Mouse (Mus musculus) hindbrain, embryonic 14.5 days (tissue): ENCODE measurements around the gene Tmc2. TPM values are rescaled to one million over a fixed set of nuclear protein-coding genes. Genes with fewer than 3 reads are reported as not detected.

Experiments
- ATAC-seq: fragments of 200-750 bp; cut with Nextera tagmentation; 2 replicates; pipeline ENCODE4 v1.8.0; 2017; ENCODE audit warnings: moderate number of reproducible peaks, mild to moderate bottlenecking, moderate TSS enrichment, moderate library complexity; ENCODE audit not compliant: low FRiP score
- DNase-seq: peaks from one replicate; pipeline ENCODE4 v3.0.0-alpha.2; 2015; ENCODE audit warnings: low spot score
- H3K27ac ChIP-seq: fragments of 300-500 bp; sonication (generic); 2 replicates; pipeline ENCODE4 v1.5.1; 2014; ENCODE audit warnings: mild to moderate bottlenecking, moderate library complexity
- H3K27me3 ChIP-seq: fragments of 300-500 bp; sonication (generic); 2 replicates; pipeline ENCODE4 v1.6.1; 2014; ENCODE audit warnings: mild to moderate bottlenecking, low read length, mixed read lengths; ENCODE audit not compliant: control insufficient read depth, insufficient read depth
- H3K36me3 ChIP-seq: fragments of 300-500 bp; sonication (generic); replicated peaks from 2 replicates; pipeline ENCODE4 v1.6.1; 2014; ENCODE audit not compliant: control insufficient read depth, insufficient read depth
- H3K4me1 ChIP-seq: fragments of 300-500 bp; sonication (generic); replicated peaks from 2 replicates; pipeline ENCODE4 v1.6.1; 2014; ENCODE audit warnings: antibody characterized with exemption, low read length, mixed read lengths; ENCODE audit not compliant: control insufficient read depth, insufficient read depth
- H3K4me2 ChIP-seq: fragments of 300-500 bp; sonication (generic); replicated peaks from 2 replicates; pipeline ENCODE4 v1.6.1; 2014; ENCODE audit warnings: mild to moderate bottlenecking, moderate library complexity
- H3K4me3 ChIP-seq: fragments of 300-500 bp; sonication (generic); replicated peaks from 2 replicates; pipeline ENCODE4 v1.5.1; 2014; ENCODE audit warnings: mild to moderate bottlenecking, low read length
- H3K9ac ChIP-seq: fragments of 300-500 bp; sonication (generic); 2 replicates; pipeline ENCODE4 v1.6.1; 2014
- H3K9me3 ChIP-seq: fragments of 300-500 bp; sonication (generic); 2 replicates; pipeline ENCODE4 v1.6.1; 2016; ENCODE audit warnings: low read length; ENCODE audit not compliant: control insufficient read depth
- WGBS: fragments of 180-500 bp; shearing (Covaris S2); extraction: QIAGEN DNeasy Blood & Tissue Kit; methylation state at CpG from one replicate; pipeline ENCODE4 v1.1.7; 2014; 5-methylcytosine and 5-hydroxymethylcytosine counted together
- polyA plus RNA-seq: library from polyadenylated mRNA; unstranded; fragments of >200 nt; fragmentation: Nextera tagmentation; extraction: Ambion mirVana; gene quantifications from 2 replicates; pipeline ENCODE4 v1.2.1, GENCODE M21; 2014

The Tmc2 gene
- polyA plus RNA-seq, 1 experiment from 2014 or later = not detected

DNA sequence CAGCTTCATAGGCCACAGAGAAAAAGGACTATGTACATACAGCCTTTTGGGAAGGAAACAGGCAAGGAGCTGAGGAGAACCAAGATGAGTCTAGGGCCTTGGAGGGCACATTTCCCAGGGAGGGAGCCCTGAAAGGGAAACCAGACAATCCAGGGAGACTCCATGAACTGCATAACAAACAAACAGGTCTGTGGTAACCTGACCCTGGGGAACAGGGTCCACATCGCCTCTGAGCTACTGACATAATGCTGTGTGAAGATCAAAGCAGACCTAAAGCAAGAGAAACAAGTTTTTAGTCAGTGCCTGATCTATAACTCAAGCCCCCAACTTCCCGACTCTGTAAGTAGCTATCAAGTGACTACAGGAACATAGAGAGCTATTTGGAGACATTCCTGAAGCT lies 23.3 kb upstream of the Tmc2 start:
- H3K4me2 ChIP-seq = no peak overlapping the region
- ATAC-seq (no peak), DNase-seq (no peak)
- no peaks in the 10 kb centered on the region for H3K27me3 ChIP-seq
- no peak overlapping the region for H3K9ac ChIP-seq
- H3K27ac ChIP-seq = no peak overlapping the region
- 90% methylated on average over 2 of the region's 2 CpGs for WGBS
- peaks cover 94% of the 10 kb centered on the region for H3K36me3 ChIP-seq
- no peaks in the 10 kb centered on the region for H3K9me3 ChIP-seq
- H3K4me1 ChIP-seq = peaks cover 3% of the 10 kb centered on the region
- no peak overlapping the region for H3K4me3 ChIP-seq

DNA sequence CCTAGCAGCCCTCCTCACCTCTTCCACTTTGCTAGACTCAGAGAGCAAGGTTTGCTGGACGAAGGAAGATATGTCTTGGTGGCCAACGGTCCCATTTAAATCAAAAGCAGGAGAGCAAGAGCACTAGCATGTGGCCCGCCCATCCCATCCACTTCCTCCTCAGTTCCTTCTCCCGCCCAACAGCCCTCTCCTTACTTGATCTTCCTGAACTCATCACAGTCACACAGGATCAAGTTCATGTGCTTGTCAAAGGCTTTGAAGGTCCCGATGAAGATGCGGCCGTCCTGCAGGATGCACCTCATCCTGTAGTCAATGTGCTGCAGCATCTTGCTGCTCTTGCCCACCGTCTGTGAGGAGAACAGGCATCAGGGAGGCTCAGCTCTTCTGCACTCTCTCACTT lies 18.2 kb upstream of the Tmc2 start:
- DNase-seq (no peak), ATAC-seq (no peak)
- Histone ChIP-seq H3K27me3 (no peaks in the 10 kb centered on the region), H3K9me3 (no peaks in the 10 kb centered on the region), H3K4me1 (peaks cover 19% of the 10 kb centered on the region), H3K9ac (peak overlapping the region; percentile 98), H3K4me3 (no peak overlapping the region), H3K36me3 (peaks cover 52% of the 10 kb centered on the region), H3K27ac (no peak overlapping the region), H3K4me2 (peak overlapping the region; percentile 75; the same call in 1 of the 2 replicates)
- WGBS = 79% methylated on average over 8 of the region's 8 CpGs

DNA sequence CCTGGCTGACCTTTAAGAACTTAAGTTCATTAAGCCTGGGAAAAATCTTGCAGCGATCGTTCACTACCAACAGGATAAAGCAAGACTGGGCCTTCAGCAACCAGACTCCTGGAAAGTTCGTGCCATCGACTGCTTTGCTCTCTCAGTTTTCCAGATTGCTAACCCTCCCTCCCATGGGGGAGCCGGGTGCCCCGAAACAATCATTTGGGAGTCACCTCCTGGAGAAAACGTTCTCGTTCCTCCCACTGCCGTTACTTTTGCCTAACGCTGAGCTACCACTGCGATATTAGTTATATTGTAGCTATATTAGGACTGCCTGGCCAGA lies 16.7 kb upstream of the Tmc2 start:
- Histone ChIP-seq H3K9ac (peak overlapping the region; percentile 98), H3K27me3 (no peaks in the 10 kb centered on the region), H3K4me3 (peak overlapping the region; percentile 90), H3K4me1 (peaks cover 19% of the 10 kb centered on the region), H3K9me3 (no peaks in the 10 kb centered on the region), H3K36me3 (peaks cover 37% of the 10 kb centered on the region), H3K27ac (peak overlapping the region; percentile 91), H3K4me2 (peak overlapping the region; percentile 75)
- WGBS = under 1% methylated on average over 11 of the region's 11 CpGs
- DNase-seq (no peak), ATAC-seq (no peak)

DNA sequence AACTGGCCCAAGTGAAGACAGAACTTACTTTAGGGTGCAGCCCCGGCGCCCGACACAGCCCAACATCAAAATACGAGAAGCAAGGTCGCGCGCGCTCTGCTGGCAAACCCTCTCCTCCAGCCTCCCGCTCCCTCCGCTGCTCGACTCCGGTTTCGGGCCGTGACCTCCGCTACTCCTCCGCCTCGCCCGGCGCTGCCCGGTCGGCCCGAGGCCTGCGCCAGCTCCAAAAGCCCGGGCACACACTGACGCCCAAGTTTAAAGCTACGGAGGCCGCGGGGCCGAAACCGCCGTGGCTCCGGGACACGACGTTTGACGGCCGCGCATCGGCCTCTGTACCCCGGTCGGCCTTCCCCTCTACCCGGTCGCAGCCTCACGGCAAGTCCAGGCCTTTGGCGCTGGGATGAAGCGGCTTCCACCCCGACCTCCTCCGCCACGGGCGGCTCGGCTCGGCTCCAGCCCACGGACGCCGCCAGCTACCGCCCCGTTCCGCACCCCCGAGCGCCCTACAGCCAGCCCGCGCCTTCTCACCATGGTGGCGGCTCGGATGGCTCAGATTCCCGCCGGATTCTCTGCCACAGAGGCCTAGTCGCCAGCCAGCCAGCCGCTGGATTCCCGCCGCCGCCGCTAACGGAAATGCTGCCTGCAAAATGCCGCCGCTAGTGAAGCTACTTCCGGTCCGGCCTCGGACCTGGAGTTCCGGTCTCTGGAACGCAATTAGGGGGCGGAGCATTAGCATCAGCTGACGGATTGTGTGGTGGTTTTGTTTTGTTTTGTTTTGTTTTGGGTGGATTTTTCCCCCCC lies 16.1 kb upstream of the Tmc2 start, which contains the start of gene Snrpb:
Gene Snrpb, minus strand, starts transcription at position 698 of the 801 bp plus-strand sequence.
- H3K4me3 ChIP-seq = peak within 1 kb of the TSS; percentile 90
- no peaks in the 10 kb centered on the region for H3K27me3 ChIP-seq
- ATAC-seq = peak; percentile 94
- peak within 1 kb of the TSS; percentile 75 for H3K4me2 ChIP-seq
- DNase-seq = peak; percentile 93
- H3K9ac ChIP-seq = peak within 1 kb of the TSS; percentile 98
- peaks cover 19% of the 10 kb centered on the region for H3K4me1 ChIP-seq
- H3K9me3 ChIP-seq = no peaks in the 10 kb centered on the region
- WGBS = under 1% methylated on average over 77 of the region's 81 CpGs
- peaks cover 31% of the 10 kb centered on the region for H3K36me3 ChIP-seq
- peak within 1 kb of the TSS; percentile 91 for H3K27ac ChIP-seq

DNA sequence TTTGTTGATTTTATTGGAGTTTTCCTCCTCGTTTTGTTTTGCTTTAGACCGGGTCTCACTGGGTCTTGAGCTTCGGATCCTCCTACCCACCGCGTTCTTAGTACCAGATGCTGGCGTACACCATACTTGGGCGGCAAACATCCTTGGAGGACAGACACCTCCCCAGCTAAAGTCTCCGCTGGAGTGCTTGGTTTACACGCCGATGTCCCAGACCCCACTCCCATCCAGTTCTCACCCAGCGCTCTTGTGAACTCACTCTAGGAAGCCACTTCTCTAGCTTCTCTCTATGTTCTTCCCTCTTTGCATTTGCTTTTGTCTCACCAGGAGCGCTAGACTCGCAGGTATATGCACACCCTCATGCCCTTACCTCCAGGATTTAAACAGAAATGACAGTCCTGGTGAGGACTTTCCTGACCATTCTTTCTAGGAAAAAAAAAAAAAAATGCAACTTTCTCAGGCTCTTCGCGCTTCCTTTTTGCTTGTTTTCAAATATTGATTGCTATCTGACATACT lies 15.4 kb upstream of the Tmc2 start:
- H3K4me1 ChIP-seq = peaks cover 19% of the 10 kb centered on the region
- 1% methylated on average over 15 of the region's 15 CpGs for WGBS
- no peaks in the 10 kb centered on the region for H3K9me3 ChIP-seq
- peaks cover 25% of the 10 kb centered on the region for H3K36me3 ChIP-seq
- H3K9ac ChIP-seq = peak overlapping the region; percentile 98
- H3K27ac ChIP-seq = peak overlapping the region; percentile 91
- peak overlapping the region; percentile 75 for H3K4me2 ChIP-seq
- peak overlapping the region; percentile 90 for H3K4me3 ChIP-seq
- no peaks in the 10 kb centered on the region for H3K27me3 ChIP-seq
- DNase-seq = no peak
- ATAC-seq = peak; percentile 81

DNA sequence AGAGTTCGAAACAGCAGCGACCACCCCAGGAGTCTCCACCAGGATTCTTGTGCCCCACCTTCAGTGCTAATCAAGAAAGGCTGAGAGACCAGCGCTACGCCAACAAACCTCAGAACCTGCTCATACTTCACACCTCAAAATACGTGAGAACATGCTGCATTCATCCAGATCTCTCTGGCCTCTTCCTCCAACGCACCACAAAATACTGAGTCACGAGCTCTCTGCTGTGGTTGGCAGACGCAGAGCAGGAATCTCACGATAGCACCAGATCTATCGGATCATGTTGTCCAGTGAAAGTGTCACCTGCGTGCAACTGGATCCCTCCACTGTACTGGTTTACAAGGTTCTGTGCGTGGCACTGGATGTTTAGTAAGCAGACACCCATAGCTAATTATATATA lies 6.6 kb upstream of the Tmc2 start:
- Histone ChIP-seq H3K9me3 (0 out of 2 replicates have a peak, but pooled peaks cover 7% of the 10 kb centered on the region), H3K27ac (no peak overlapping the region), H3K4me1 (no peaks in the 10 kb centered on the region), H3K4me2 (no peak overlapping the region), H3K4me3 (no peak overlapping the region), H3K9ac (no peak overlapping the region), H3K27me3 (no peaks in the 10 kb centered on the region), H3K36me3 (no peaks in the 10 kb centered on the region)
- ATAC-seq (no peak), DNase-seq (no peak)
- 92% methylated on average over 12 of the region's 12 CpGs for WGBS

DNA sequence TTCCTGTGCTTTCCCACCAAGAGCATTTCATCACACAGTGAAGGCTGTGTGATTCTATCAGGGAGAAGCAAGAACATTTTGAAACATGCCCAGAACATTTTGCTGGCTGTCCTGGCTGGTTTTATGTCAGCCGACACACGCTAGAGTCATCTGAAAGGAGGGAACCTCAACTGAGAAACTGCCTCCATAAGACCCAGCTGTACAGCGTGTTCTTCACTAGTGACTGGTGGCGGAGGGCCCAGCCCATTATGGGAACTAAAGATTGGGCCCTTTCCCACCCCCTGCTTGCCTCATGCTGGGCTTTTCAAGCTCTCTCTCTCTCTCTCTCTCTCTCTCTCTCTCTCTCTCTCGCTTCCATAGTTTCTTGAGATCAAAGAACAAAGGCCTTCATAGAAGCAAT lies 6.0 kb downstream of the Tmc2 start:
- no peaks in the 10 kb centered on the region for H3K9me3 ChIP-seq
- H3K36me3 ChIP-seq = no peaks in the 10 kb centered on the region
- H3K27me3 ChIP-seq = no peaks in the 10 kb centered on the region
- ATAC-seq = no peak
- WGBS = 59% methylated on average over 5 of the region's 5 CpGs
- H3K27ac ChIP-seq = no peak overlapping the region
- no peak overlapping the region for H3K4me2 ChIP-seq
- no peak overlapping the region for H3K4me3 ChIP-seq
- H3K4me1 ChIP-seq = no peaks in the 10 kb centered on the region
- DNase-seq = no peak
- H3K9ac ChIP-seq = no peak overlapping the region

DNA sequence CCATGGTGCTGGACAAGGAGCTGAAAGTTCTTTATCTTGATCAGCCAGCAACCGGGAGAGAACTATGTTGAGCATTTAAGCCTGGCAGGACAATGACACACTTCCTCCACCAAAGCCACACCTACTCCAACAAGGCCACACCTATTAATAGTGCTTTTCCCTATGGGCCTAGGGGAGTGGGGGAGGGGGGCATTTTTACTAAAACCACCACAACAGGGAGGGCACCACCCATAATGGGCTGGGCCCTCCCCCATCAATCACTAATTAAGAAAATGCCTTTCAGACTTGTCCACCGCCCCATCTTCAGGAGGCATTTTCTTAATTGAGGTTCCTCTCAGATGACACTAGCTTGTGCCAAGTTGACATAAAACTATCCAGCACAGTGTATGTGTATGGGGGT lies 12.4 kb downstream of the Tmc2 start:
- WGBS = 78% methylated on average over 2 of the region's 2 CpGs

DNA sequence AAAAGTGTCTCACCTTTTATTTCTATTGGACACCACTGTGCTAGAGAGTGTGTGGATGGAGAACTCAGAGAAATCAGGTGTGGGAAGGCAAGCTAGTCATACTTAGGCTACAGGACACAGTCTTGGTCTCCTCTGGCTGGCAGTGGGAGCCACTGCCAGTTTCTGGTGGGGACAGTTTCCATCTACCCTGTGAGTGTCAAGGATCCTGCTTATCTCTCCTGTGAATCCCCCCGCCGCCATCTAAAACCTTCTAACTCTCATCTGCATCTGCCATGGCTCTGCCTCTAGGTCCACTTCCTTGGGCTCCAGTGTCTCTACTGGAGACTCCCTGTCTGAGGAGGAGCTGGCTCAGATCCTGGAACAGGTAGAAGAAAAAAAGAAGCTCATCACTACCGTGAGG lies 13.0 kb downstream of the Tmc2 start:
- Histone ChIP-seq H3K9ac (no peak overlapping the region), H3K27ac (no peak overlapping the region), H3K36me3 (no peaks in the 10 kb centered on the region), H3K27me3 (no peaks in the 10 kb centered on the region), H3K4me3 (no peak overlapping the region), H3K9me3 (no peaks in the 10 kb centered on the region), H3K4me2 (no peak overlapping the region), H3K4me1 (no peaks in the 10 kb centered on the region)
- no peak for DNase-seq
- 100% methylated on average over 3 of the region's 3 CpGs for WGBS
- no peak for ATAC-seq

More for the DNA sequence above, 12.4 kb downstream of the Tmc2 start:
- Histone ChIP-seq H3K27me3 (no peaks in the 10 kb centered on the region), H3K27ac (no peak overlapping the region), H3K36me3 (no peaks in the 10 kb centered on the region), H3K4me3 (no peak overlapping the region), H3K9ac (no peak overlapping the region), H3K4me1 (no peaks in the 10 kb centered on the region), H3K4me2 (no peak overlapping the region), H3K9me3 (no peaks in the 10 kb centered on the region)
- DNase-seq = no peak
- no peak for ATAC-seq
